Mouse (Mus musculus): ENCODE data around the gene Aqp6. TPM values are rescaled to one million over a fixed set of nuclear protein-coding genes. Genes with fewer than 3 reads are reported as not detected.

Gene Aqp6
- total RNA-seq, 2 experiments from 2014 or later, result 0.15 TPM; not detected in 1

Other genes starting within 250 kb of the Aqp6 start
- gene Fmnl3, start 230.9 kb upstream of the Aqp6 start, total RNA-seq (2021), result 10 to 100 TPM; 12.6 to 14.1 TPM
- 100 to 1,000 TPM; 309 to 315 TPM for gene Tmbim6, start 208.5 kb upstream of the Aqp6 start, total RNA-seq (2021)
- gene Nckap5l, start 143.7 kb upstream of the Aqp6 start, total RNA-seq (2021), result 10 to 100 TPM; 35.8 to 38.3 TPM
- 1 to 10 TPM; 4.3 to 4.8 TPM for gene Bcdin3d, start 126.7 kb upstream of the Aqp6 start, total RNA-seq (2021)
- gene Faim2, start 73.2 kb upstream of the Aqp6 start, total RNA-seq (2021), result 100 to 1,000 TPM; 130 to 135 TPM
- gene Aqp2, start 22.3 kb upstream of the Aqp6 start, total RNA-seq (2021), result not detected
- 1 to 10 TPM; 1.7 to 1.9 TPM for gene Aqp5, start 10.6 kb upstream of the Aqp6 start, total RNA-seq (2021)
- 10 to 100 TPM; 15.6 to 16.9 TPM for gene Racgap1, start 50.3 kb downstream of the Aqp6 start, total RNA-seq (2021)
- 10 to 100 TPM; 94.8 to 99.2 TPM for gene Asic1, start 69.0 kb downstream of the Aqp6 start, total RNA-seq (2021)
- gene Smarcd1, start 100.7 kb downstream of the Aqp6 start, total RNA-seq (2021), result 100 to 1,000 TPM; 126 to 129 TPM
- gene Gm17349, start 104.1 kb downstream of the Aqp6 start, total RNA-seq (2021), result 1 to 10 TPM; 1.6 to 4.7 TPM
- gene Gpd1, start 116.1 kb downstream of the Aqp6 start, total RNA-seq (2021), result 10 to 100 TPM; 13.9 to 16.9 TPM
- gene Cox14, start 124.2 kb downstream of the Aqp6 start, total RNA-seq (2021), result 10 to 100 TPM; 96.8 to 99.0 TPM
- gene Cers5, start 171.5 kb downstream of the Aqp6 start, total RNA-seq (2021), result 10 to 100 TPM; 43.6 to 47.2 TPM

Data from left cerebral cortex, postnatal 10 days (tissue).